22 mouse cellular contexts compared by ENCODE assay signal in genomic region chr2:180201303-180201702, GRCm38 (mm10). TPM values are rescaled to one million over a fixed set of nuclear protein-coding genes. Genes with fewer than 3 reads are reported as not detected.
A peak's percentile ranks its signal among the peaks of the same experiment; 100 is the strongest.
DNase-seq lines count a peak whose midpoint lies in the region; ATAC-seq and TF ChIP-seq lines count a peak whose summit lies in the region.
"Had no signal": no experiment of that assay in that cellular context is flagged by ENCODE, and none has a peak within 500 bp of the region (broad histone marks: within the 10 kb centered on the region; RNA-seq: fewer than 3 reads in every experiment).

No protein-coding gene starts in this region.

- H3K27ac ChIP-seq in forebrain, embryonic 10.5 days: 0 out of 2 replicates have a peak overlapping the region, but pooled peaks have one; percentile 20
- no peak overlapping the region for H3K27ac ChIP-seq in forebrain, embryonic 11.5 days (ENCODE audit: low read depth, low read length)
- H3K27ac ChIP-seq in intestine, embryonic 14.5 days (ENCODE audit: low read depth): 0 out of 2 replicates have a peak overlapping the region, but pooled peaks have one; percentile 4
- no peak overlapping the region for H3K27ac ChIP-seq in intestine, postnatal 0 days (ENCODE audit: low read depth, low read length)
- H3K27ac ChIP-seq in neural tube, embryonic 13.5 days (replicated peaks): no peak overlapping the region
- no peak overlapping the region for H3K27ac ChIP-seq in neural tube, embryonic 15.5 days (replicated peaks)
- H3K27ac ChIP-seq: forebrain, embryonic 12.5 days; forebrain, embryonic 15.5 days; heart, embryonic 15.5 days; hindbrain, postnatal 0 days had no signal

- H3K4me1 ChIP-seq in forebrain, embryonic 10.5 days: no peaks in the 10 kb centered on the region; the same call in 1 of the 2 replicates
- no peaks in the 10 kb centered on the region; the same call in 1 of the 2 replicates for H3K4me1 ChIP-seq in forebrain, embryonic 11.5 days (replicated peaks; ENCODE audit: control insufficient read depth, insufficient read depth, low read length)
- H3K4me1 ChIP-seq in intestine, embryonic 14.5 days (replicated peaks; ENCODE audit: control insufficient read depth, insufficient read depth, low read length): 0 out of 2 replicates have a peak, but pooled peaks cover 5% of the 10 kb centered on the region
- H3K4me1 ChIP-seq in intestine, postnatal 0 days (replicated peaks; ENCODE audit: control insufficient read depth, insufficient read depth, low read length): no peaks in the 10 kb centered on the region
- H3K4me1 ChIP-seq in neural tube, embryonic 13.5 days (replicated peaks): peaks cover 66% of the 10 kb centered on the region
- H3K4me1 ChIP-seq in neural tube, embryonic 15.5 days: peaks cover 19% of the 10 kb centered on the region
- H3K4me1 ChIP-seq: heart, embryonic 15.5 days had no signal

- H3K27me3 ChIP-seq in forebrain, embryonic 10.5 days (ENCODE audit: poor library complexity, severe bottlenecking): no peaks in the 10 kb centered on the region
- no peaks in the 10 kb centered on the region for H3K27me3 ChIP-seq in forebrain, embryonic 11.5 days (ENCODE audit: control insufficient read depth, insufficient read depth, low read length)
- no peaks in the 10 kb centered on the region for H3K27me3 ChIP-seq in intestine, embryonic 14.5 days (replicated peaks; ENCODE audit: control insufficient read depth, insufficient read depth, low read length)
- no peaks in the 10 kb centered on the region for H3K27me3 ChIP-seq in intestine, postnatal 0 days (replicated peaks; ENCODE audit: control insufficient read depth, insufficient read depth, low read length)
- no peaks in the 10 kb centered on the region for H3K27me3 ChIP-seq in neural tube, embryonic 13.5 days
- no peaks in the 10 kb centered on the region for H3K27me3 ChIP-seq in neural tube, embryonic 15.5 days (replicated peaks)
- H3K27me3 ChIP-seq: forebrain, embryonic 12.5 days; forebrain, embryonic 15.5 days; heart, embryonic 12.5 days; heart, embryonic 15.5 days; Patski had no signal

- H3K9me3 ChIP-seq in forebrain, embryonic 10.5 days: no peaks in the 10 kb centered on the region
- H3K9me3 ChIP-seq in forebrain, embryonic 11.5 days (ENCODE audit: control insufficient read depth, low read length): no peaks in the 10 kb centered on the region
- no peaks in the 10 kb centered on the region for H3K9me3 ChIP-seq in intestine, embryonic 14.5 days (ENCODE audit: control insufficient read depth, low read length)
- no peaks in the 10 kb centered on the region for H3K9me3 ChIP-seq in intestine, postnatal 0 days (ENCODE audit: control insufficient read depth)
- no peaks in the 10 kb centered on the region for H3K9me3 ChIP-seq in neural tube, embryonic 13.5 days
- no peaks in the 10 kb centered on the region for H3K9me3 ChIP-seq in neural tube, embryonic 15.5 days (replicated peaks)
- H3K9me3 ChIP-seq: forebrain, embryonic 12.5 days; forebrain, embryonic 15.5 days; G1E; heart, embryonic 12.5 days; heart, embryonic 15.5 days had no signal

- TF ChIP-seq CTCF in intestine, postnatal 0 days (IDR thresholded peaks at IDR 0.05; ENCODE audit: low read depth): no peak

- WGBS in forebrain, embryonic 10.5 days: 81% methylated on average over 9 of the region's 9 CpGs
- 74% methylated on average over 9 of the region's 9 CpGs for WGBS in forebrain, embryonic 11.5 days
- WGBS in intestine, embryonic 14.5 days: 75% methylated on average over 9 of the region's 9 CpGs
- 75% methylated on average over 9 of the region's 9 CpGs for WGBS in intestine, postnatal 0 days
- 82% methylated on average over 9 of the region's 9 CpGs for WGBS in neural tube, embryonic 13.5 days
- WGBS in neural tube, embryonic 15.5 days: 77% methylated on average over 9 of the region's 9 CpGs

- no peak for ATAC-seq in forebrain, embryonic 11.5 days (replicated peaks; ENCODE audit: low FRiP score)
- no peak for ATAC-seq in intestine, embryonic 14.5 days (replicated peaks; ENCODE audit: low FRiP score, low TSS enrichment, low read depth)
- ATAC-seq in intestine, postnatal 0 days: no peak
- no peak for ATAC-seq in neural tube, embryonic 13.5 days (ENCODE audit: low read depth)
- ATAC-seq in neural tube, embryonic 15.5 days (ENCODE audit: low FRiP score): no peak
- ATAC-seq: forebrain, embryonic 15.5 days; hindbrain, postnatal 0 days; inflammation-experienced regulatory T-cells, adult 6 months; Patski had no signal

- H3K4me2 ChIP-seq in forebrain, embryonic 11.5 days (ENCODE audit: low read depth, low read length, severe bottlenecking): no peak overlapping the region
- H3K4me2 ChIP-seq in intestine, embryonic 14.5 days (ENCODE audit: low read length): no peak overlapping the region
- no peak overlapping the region for H3K4me2 ChIP-seq in intestine, postnatal 0 days (replicated peaks; ENCODE audit: low read depth)
- H3K4me2 ChIP-seq in neural tube, embryonic 13.5 days: no peak overlapping the region
- H3K4me2 ChIP-seq in neural tube, embryonic 15.5 days: no peak overlapping the region
- H3K4me2 ChIP-seq: forebrain, embryonic 12.5 days; forebrain, embryonic 15.5 days; heart, embryonic 12.5 days; heart, embryonic 15.5 days had no signal

- no peak overlapping the region for H3K4me3 ChIP-seq in forebrain, embryonic 10.5 days
- no peak overlapping the region for H3K4me3 ChIP-seq in forebrain, embryonic 11.5 days (ENCODE audit: low read depth, low read length)
- H3K4me3 ChIP-seq in intestine, embryonic 14.5 days (ENCODE audit: low read depth, low read length): no peak overlapping the region
- H3K4me3 ChIP-seq in intestine, postnatal 0 days (ENCODE audit: low read depth, low read length): no peak overlapping the region
- no peak overlapping the region for H3K4me3 ChIP-seq in neural tube, embryonic 13.5 days
- H3K4me3 ChIP-seq in neural tube, embryonic 15.5 days (replicated peaks): no peak overlapping the region
- H3K4me3 ChIP-seq: forebrain, embryonic 12.5 days; forebrain, embryonic 15.5 days; heart, embryonic 12.5 days; heart, embryonic 15.5 days had no signal

- no peak for DNase-seq in forebrain, embryonic 10.5 days (ENCODE audit: extremely low spot score, low spot score)
- DNase-seq in forebrain, embryonic 11.5 days (ENCODE audit: low spot score): no peak
- no peak for DNase-seq in intestine, embryonic 14.5 days (ENCODE audit: low spot score)
- DNase-seq: adrenal gland, postnatal 10 days; adrenal gland, postnatal 36 days; cerebellum, adult 18-20 months; cerebellum, adult 9-10 months; gastrocnemius, postnatal 25 days; heart, adult 18-20 months; heart, postnatal 10 days; heart, postnatal 36 days had no signal

- peaks cover 46% of the 10 kb centered on the region for H3K36me3 ChIP-seq in forebrain, embryonic 10.5 days (replicated peaks)
- H3K36me3 ChIP-seq in forebrain, embryonic 11.5 days (ENCODE audit: control insufficient read depth, insufficient read depth, low read length): no peaks in the 10 kb centered on the region
- H3K36me3 ChIP-seq in intestine, embryonic 14.5 days (ENCODE audit: control insufficient read depth, insufficient read depth, low read length): peaks cover 22% of the 10 kb centered on the region; the same call in 1 of the 2 replicates
- H3K36me3 ChIP-seq in intestine, postnatal 0 days (ENCODE audit: control insufficient read depth, insufficient read depth): peaks cover 19% of the 10 kb centered on the region; the same call in 1 of the 2 replicates
- H3K36me3 ChIP-seq in neural tube, embryonic 13.5 days: no peaks in the 10 kb centered on the region
- no peaks in the 10 kb centered on the region for H3K36me3 ChIP-seq in neural tube, embryonic 15.5 days
- H3K36me3 ChIP-seq: forebrain, embryonic 12.5 days; forebrain, embryonic 15.5 days had no signal

- no peak overlapping the region for H3K9ac ChIP-seq in forebrain, embryonic 11.5 days (ENCODE audit: low read length)
- no peak overlapping the region for H3K9ac ChIP-seq in intestine, embryonic 14.5 days (ENCODE audit: low read length)
- H3K9ac ChIP-seq in intestine, postnatal 0 days (ENCODE audit: low read depth, low read length): no peak overlapping the region
- H3K9ac ChIP-seq in neural tube, embryonic 13.5 days: 0 out of 2 replicates have a peak overlapping the region, but pooled peaks have one; percentile 22
- H3K9ac ChIP-seq in neural tube, embryonic 15.5 days (replicated peaks): no peak overlapping the region
- H3K9ac ChIP-seq: forebrain, embryonic 12.5 days; forebrain, embryonic 15.5 days; heart, embryonic 12.5 days; heart, embryonic 15.5 days had no signal

RNA-seq across cellular contexts. Expression of gene Lama5, which starts 24.4 kb away (rescaled TPM):
- 10.7 and 11.2 TPM in 2 replicates for polyA plus RNA-seq in forebrain, embryonic 10.5 days (2016; fragmentation: Nextera tagmentation; extraction: Ambion mirVana)
- 5.9 and 7.8 TPM in 2 replicates for polyA plus RNA-seq in forebrain, embryonic 11.5 days (2014; fragmentation: Nextera tagmentation; extraction: Ambion mirVana)
- 63.7 and 65.1 TPM in 2 replicates for polyA plus RNA-seq in intestine, embryonic 14.5 days (2014; fragmentation: Nextera tagmentation; extraction: Ambion mirVana)
- 19.8 and 23.5 TPM in 2 replicates for polyA plus RNA-seq in intestine, postnatal 0 days (2015; fragmentation: Nextera tagmentation; extraction: Ambion mirVana)
- 2.0 and 2.4 TPM in 2 replicates for polyA plus RNA-seq in neural tube, embryonic 13.5 days (2015; fragmentation: Nextera tagmentation; extraction: Ambion mirVana)
- polyA plus RNA-seq in neural tube, embryonic 15.5 days (2015; fragmentation: Nextera tagmentation; extraction: Ambion mirVana): 1.2 and 4.4 TPM in 2 replicates

RNA-seq across cellular contexts. Expression of gene Adrm1, which starts 30.0 kb away (rescaled TPM):
- polyA plus RNA-seq in forebrain, embryonic 10.5 days (2016; fragmentation: Nextera tagmentation; extraction: Ambion mirVana): 271 and 281 TPM in 2 replicates
- polyA plus RNA-seq in forebrain, embryonic 11.5 days (2014; fragmentation: Nextera tagmentation; extraction: Ambion mirVana): 200 and 207 TPM in 2 replicates
- 159 TPM in 2 replicates for polyA plus RNA-seq in intestine, embryonic 14.5 days (2014; fragmentation: Nextera tagmentation; extraction: Ambion mirVana)
- polyA plus RNA-seq in intestine, postnatal 0 days (2015; fragmentation: Nextera tagmentation; extraction: Ambion mirVana): 132 and 142 TPM in 2 replicates
- polyA plus RNA-seq in neural tube, embryonic 13.5 days (2015; fragmentation: Nextera tagmentation; extraction: Ambion mirVana): 190 and 208 TPM in 2 replicates
- polyA plus RNA-seq in neural tube, embryonic 15.5 days (2015; fragmentation: Nextera tagmentation; extraction: Ambion mirVana): 196 and 203 TPM in 2 replicates

RNA-seq across cellular contexts. Expression of gene Rps21, which starts 55.9 kb away (rescaled TPM):
- 560 and 577 TPM in 2 replicates for polyA plus RNA-seq in forebrain, embryonic 10.5 days (2016; fragmentation: Nextera tagmentation; extraction: Ambion mirVana)
- 423 and 468 TPM in 2 replicates for polyA plus RNA-seq in forebrain, embryonic 11.5 days (2014; fragmentation: Nextera tagmentation; extraction: Ambion mirVana)
- polyA plus RNA-seq in intestine, embryonic 14.5 days (2014; fragmentation: Nextera tagmentation; extraction: Ambion mirVana): 771 and 871 TPM in 2 replicates
- 442 and 454 TPM in 2 replicates for polyA plus RNA-seq in intestine, postnatal 0 days (2015; fragmentation: Nextera tagmentation; extraction: Ambion mirVana)
- polyA plus RNA-seq in neural tube, embryonic 13.5 days (2015; fragmentation: Nextera tagmentation; extraction: Ambion mirVana): 362 and 435 TPM in 2 replicates
- polyA plus RNA-seq in neural tube, embryonic 15.5 days (2015; fragmentation: Nextera tagmentation; extraction: Ambion mirVana): 382 and 405 TPM in 2 replicates

Comparison
In these comparisons a context has a peak if more than half of its experiments do, and no peak if none do; other contexts are left out.
1. H3K27ac ChIP-seq: peak in forebrain, embryonic 10.5 days (single experiment) and intestine, embryonic 14.5 days (single experiment); none in forebrain, embryonic 11.5 days (single experiment), intestine, postnatal 0 days (single experiment), neural tube, embryonic 13.5 days (single experiment) and neural tube, embryonic 15.5 days (single experiment).